Mouse (Mus musculus) C2C12 (cell line): ENCODE results near the gene Dlgap5.

Source experiments
- CTCF ChIP-seq: IDR thresholded peaks from one replicate; pipeline ENCODE4 v1.5.1; 2011; ENCODE audit not compliant: control insufficient read depth, insufficient read depth, insufficient read length
- MYOD1 ChIP-seq: IDR thresholded peaks from one replicate; pipeline ENCODE4 v1.6.1; 2011; ENCODE audit warnings: low read depth; ENCODE audit not compliant: control insufficient read depth, insufficient read length

DNA sequence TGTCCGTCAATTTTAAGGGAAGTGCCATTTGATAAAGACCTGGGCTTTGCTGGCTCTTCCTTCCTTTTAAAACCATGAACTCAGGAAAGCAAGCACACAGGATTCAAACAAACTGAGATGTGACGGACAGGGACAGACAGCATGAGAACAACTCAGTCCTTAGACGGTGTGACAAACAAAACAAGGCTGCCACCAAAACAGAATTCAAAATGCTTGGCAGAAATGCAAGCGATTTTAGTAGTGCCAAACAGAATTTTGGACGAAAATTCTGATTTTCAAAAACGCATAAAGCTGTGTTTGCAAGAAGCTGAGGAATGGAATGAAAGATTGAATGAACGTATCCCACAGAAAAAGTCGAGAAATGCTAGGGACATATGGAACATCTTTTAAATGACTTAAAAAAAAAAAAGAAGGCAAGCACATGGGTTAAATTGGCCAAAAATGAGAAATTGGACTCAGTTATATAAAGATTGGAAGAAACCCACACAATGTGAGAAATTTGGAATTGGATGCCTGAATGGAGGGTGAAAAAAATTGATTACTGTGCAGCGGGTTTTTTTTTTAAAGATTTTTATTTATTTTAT, 44.8 kb upstream of the Dlgap5 start:
- no peak for TF ChIP-seq CTCF
- TF ChIP-seq MYOD1 = no peak
